9 mouse cellular contexts compared by ENCODE assay signal in the genomic region with DNA sequence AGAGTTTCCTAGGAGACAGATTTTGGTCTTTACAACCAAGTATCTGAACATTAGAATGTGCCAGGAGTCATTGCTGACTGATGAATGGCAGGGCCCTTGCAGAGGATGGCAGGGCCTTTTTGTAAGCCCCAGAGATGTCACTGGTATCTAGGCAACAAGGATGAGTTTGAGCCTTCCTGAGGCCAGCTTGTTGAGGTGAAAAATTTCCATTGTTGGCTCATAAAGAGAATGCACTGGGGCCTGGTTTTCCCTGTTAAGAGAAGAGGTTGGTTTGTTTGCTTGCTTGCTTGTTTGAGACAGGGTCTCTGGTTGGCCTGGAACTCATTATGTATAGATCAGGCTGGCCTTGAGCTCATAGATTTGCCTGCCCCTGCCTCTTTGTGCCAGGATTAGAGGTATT. TPM values are rescaled to one million over a fixed set of nuclear protein-coding genes. Genes with fewer than 3 reads are reported as not detected.
A peak's percentile ranks its signal among the peaks of the same experiment; 100 is the strongest.
DNase-seq lines count a peak whose midpoint lies in the region; ATAC-seq and TF ChIP-seq lines count a peak whose summit lies in the region.
"Had no signal": no experiment of that assay in that cellular context is flagged by ENCODE, and none has a peak within 500 bp of the region (broad histone marks: within the 10 kb centered on the region; RNA-seq: fewer than 3 reads in every experiment).

No protein-coding gene starts in this region.

- peak overlapping the region; percentile 60 for H3K4me2 ChIP-seq in kidney, postnatal 0 days (ENCODE audit: low read length)
- H3K4me2 ChIP-seq in embryonic facial prominence, embryonic 15.5 days (replicated peaks): peak overlapping the region; percentile 63
- H3K4me2 ChIP-seq in limb, embryonic 13.5 days (replicated peaks): peak overlapping the region; percentile 76

- H3K36me3 ChIP-seq in kidney, postnatal 0 days (ENCODE audit: insufficient read depth, low read length): no peaks in the 10 kb centered on the region
- H3K36me3 ChIP-seq in embryonic facial prominence, embryonic 15.5 days: no peaks in the 10 kb centered on the region
- peaks cover 19% of the 10 kb centered on the region for H3K36me3 ChIP-seq in limb, embryonic 13.5 days

- no peak for TF ChIP-seq CTCF in kidney, postnatal 0 days (IDR thresholded peaks at IDR 0.05; ENCODE audit: low read depth)

- no peak overlapping the region for H3K27ac ChIP-seq in kidney, postnatal 0 days
- H3K27ac ChIP-seq in embryonic facial prominence, embryonic 15.5 days (replicated peaks): no peak overlapping the region; the same call in 1 of the 2 replicates
- no peak overlapping the region for H3K27ac ChIP-seq in limb, embryonic 13.5 days

- H3K9ac ChIP-seq in kidney, postnatal 0 days (ENCODE audit: low read depth, low read length): peak overlapping the region; percentile 24; the same call in 1 of the 2 replicates
- H3K9ac ChIP-seq in embryonic facial prominence, embryonic 15.5 days: no peak overlapping the region
- H3K9ac ChIP-seq in limb, embryonic 13.5 days: peak overlapping the region; percentile 91

- peak overlapping the region; percentile 82 for H3K4me3 ChIP-seq in kidney, postnatal 0 days (replicated peaks; ENCODE audit: low read depth, low read length)
- peak overlapping the region; percentile 89 for H3K4me3 ChIP-seq in embryonic facial prominence, embryonic 15.5 days (replicated peaks)
- H3K4me3 ChIP-seq in limb, embryonic 13.5 days: peak overlapping the region; percentile 64

- intact Hi-C loops in left cerebral cortex, postnatal 14 days (cut with DNase I): no loop called here

- no peaks in the 10 kb centered on the region for H3K9me3 ChIP-seq in kidney, postnatal 0 days (replicated peaks; ENCODE audit: low read length)
- H3K9me3 ChIP-seq in embryonic facial prominence, embryonic 15.5 days (replicated peaks): no peaks in the 10 kb centered on the region
- H3K9me3 ChIP-seq in limb, embryonic 13.5 days: no peaks in the 10 kb centered on the region

- no peak for ATAC-seq in kidney, postnatal 0 days (replicated peaks; ENCODE audit: low FRiP score, low read depth)
- ATAC-seq in embryonic facial prominence, embryonic 15.5 days (ENCODE audit: insufficient number of reproducible peaks, low FRiP score, low TSS enrichment, low read depth): no peak
- ATAC-seq in limb, embryonic 13.5 days (ENCODE audit: low FRiP score, low read depth): no peak

- H3K4me1 ChIP-seq in kidney, postnatal 0 days (replicated peaks; ENCODE audit: insufficient read depth, low read length): peaks cover 31% of the 10 kb centered on the region
- peaks cover 42% of the 10 kb centered on the region for H3K4me1 ChIP-seq in embryonic facial prominence, embryonic 15.5 days
- peaks cover 56% of the 10 kb centered on the region for H3K4me1 ChIP-seq in limb, embryonic 13.5 days

- DNase-seq in kidney, postnatal 0 days (ENCODE audit: low spot score): no peak
- no peak for DNase-seq in kidney, adult 11 months
- peak; percentile 81 for DNase-seq in retina, embryonic 14.5 days (ENCODE audit: low spot score)
- DNase-seq in ovary, adult 18-20 months (ENCODE audit: low spot score): no peak
- DNase-seq in left cerebral cortex, postnatal 14 days (ENCODE audit: low spot score in 2 of 2): no peak
- DNase-seq in frontal cortex, postnatal 14 days (ENCODE audit: low spot score in 2 of 2): no peak
- DNase-seq: gastrocnemius, postnatal 10 days had no signal

- no peaks in the 10 kb centered on the region for H3K27me3 ChIP-seq in kidney, postnatal 0 days (ENCODE audit: insufficient read depth, low read length)
- H3K27me3 ChIP-seq in embryonic facial prominence, embryonic 15.5 days: no peaks in the 10 kb centered on the region
- no peaks in the 10 kb centered on the region for H3K27me3 ChIP-seq in limb, embryonic 13.5 days

RNA-seq across cellular contexts. Expression of a gene that starts 1.8 kb away (rescaled TPM):
- 74.6 and 79.5 TPM in 2 replicates for polyA plus RNA-seq in kidney, postnatal 0 days (2015; fragmentation: Nextera tagmentation; extraction: Ambion mirVana)
- 89.7 and 101 TPM in 2 replicates for polyA plus RNA-seq in embryonic facial prominence, embryonic 15.5 days (2015; fragmentation: Nextera tagmentation; extraction: Ambion mirVana)
- 149 and 152 TPM in 2 replicates for polyA plus RNA-seq in limb, embryonic 13.5 days (2015; fragmentation: Nextera tagmentation; extraction: Ambion mirVana)
- total RNA-seq in left cerebral cortex, postnatal 14 days (2021): 100 to 1,000 TPM; 149 to 153 TPM

RNA-seq across cellular contexts. Expression of a gene that starts 22.8 kb away (rescaled TPM):
- polyA plus RNA-seq in kidney, postnatal 0 days (2015; fragmentation: Nextera tagmentation; extraction: Ambion mirVana): 11.3 and 13.6 TPM in 2 replicates
- 16.5 and 20.4 TPM in 2 replicates for polyA plus RNA-seq in embryonic facial prominence, embryonic 15.5 days (2015; fragmentation: Nextera tagmentation; extraction: Ambion mirVana)
- polyA plus RNA-seq in limb, embryonic 13.5 days (2015; fragmentation: Nextera tagmentation; extraction: Ambion mirVana): 17.2 and 22.5 TPM in 2 replicates
- total RNA-seq in left cerebral cortex, postnatal 14 days (2021): 10 to 100 TPM; 39.1 to 44.7 TPM

RNA-seq across cellular contexts. Expression of a gene that starts 40.7 kb away (rescaled TPM):
- 0.06 and 0.11 TPM in 2 replicates for polyA plus RNA-seq in kidney, postnatal 0 days (2015; fragmentation: Nextera tagmentation; extraction: Ambion mirVana)
- polyA plus RNA-seq in embryonic facial prominence, embryonic 15.5 days (2015; fragmentation: Nextera tagmentation; extraction: Ambion mirVana): 0.53 and 0.58 TPM in 2 replicates
- polyA plus RNA-seq in limb, embryonic 13.5 days (2015; fragmentation: Nextera tagmentation; extraction: Ambion mirVana): 0.09 and 0.13 TPM in 2 replicates
- total RNA-seq in left cerebral cortex, postnatal 14 days (2021): 10 to 100 TPM; 50.7 to 55.3 TPM
